Mouse (Mus musculus) megakaryocyte, embryonic 14.5 days (primary cell): ENCODE measurements at regions not wholly inside any gene's neighbourhood (a gene's known extent, or its start where the extent isn't known, plus 50 kb on each side); places are given as distances from the start of the nearest gene placed in this dataset.
"Not testable (repeated sequence)": the region's sequence is repeated elsewhere in the genome, so short reads cannot be mapped to it uniquely, and the experiment has no call there.

ENCODE experiments used
- H3K27me3 ChIP-seq: replicated peaks from 2 replicates; pipeline ENCODE3; 2012; ENCODE audit warnings: inconsistent platforms
- H3K36me3 ChIP-seq: replicated peaks from 2 replicates; pipeline ENCODE3; 2012; ENCODE audit warnings: low read length, inconsistent platforms, mixed read lengths
- H3K4me1 ChIP-seq: 2 replicates; pipeline ENCODE4 v1.6.1; 2012; ENCODE audit warnings: inconsistent platforms
- H3K4me3 ChIP-seq: replicated peaks from 2 replicates; pipeline ENCODE3; 2012; ENCODE audit warnings: moderate library complexity, mild to moderate bottlenecking, inconsistent platforms
- H3K9me3 ChIP-seq: 2 replicates; pipeline ENCODE4 v1.6.1; 2012; ENCODE audit warnings: inconsistent platforms
- FLI1 ChIP-seq: IDR thresholded peaks from 2 replicates; pipeline ENCODE4 v1.6.1; 2012; ENCODE audit warnings: low read length, inconsistent platforms, mixed read lengths
- GATA1 ChIP-seq: IDR thresholded peaks from 3 replicates; pipeline ENCODE4 v1.6.1; 2012; ENCODE audit warnings: mixed read lengths, low read length, inconsistent platforms, borderline replicate concordance

DNA sequence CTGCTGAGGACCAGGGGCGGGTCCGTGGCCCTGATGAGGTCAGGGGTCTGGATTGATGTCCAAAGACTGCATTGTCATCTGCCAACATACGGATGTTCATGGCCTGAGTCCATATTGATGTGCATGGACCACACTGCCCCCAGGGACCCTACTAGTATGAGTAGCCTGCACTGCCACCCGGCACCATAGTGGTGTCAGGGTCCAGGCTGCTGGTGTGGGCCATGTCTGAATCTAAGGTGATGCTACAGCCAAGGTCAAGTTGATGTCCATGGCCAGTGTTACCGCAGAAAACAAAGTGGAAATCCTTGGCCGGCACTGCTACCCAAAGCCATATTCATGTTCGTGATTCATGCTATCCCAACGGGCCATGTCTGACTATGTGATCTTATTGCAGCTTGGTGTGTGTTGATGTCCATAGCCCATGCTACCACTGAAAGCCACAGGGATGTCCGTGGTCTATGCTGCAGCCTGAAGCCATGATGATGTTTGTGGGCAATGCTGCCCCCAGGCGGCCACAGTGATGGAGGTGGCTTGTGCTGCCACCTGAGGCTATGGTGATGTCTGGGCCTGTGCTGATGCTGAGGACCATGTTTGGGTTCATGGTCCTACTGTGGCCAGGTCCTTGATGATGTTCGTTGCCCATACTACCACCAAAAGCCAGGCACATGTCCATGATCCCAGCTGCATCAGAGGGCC lies 130.5 kb downstream of the Iqub start:
- peak overlapping the region; percentile 7 for H3K4me3 ChIP-seq
- H3K9me3 ChIP-seq = peaks cover 12% of the 10 kb centered on the region
- no peaks in the 10 kb centered on the region for H3K27me3 ChIP-seq
- TF ChIP-seq GATA1 (no peak), FLI1 (no peak)
- no peaks in the 10 kb centered on the region for H3K4me1 ChIP-seq
- H3K36me3 ChIP-seq = no peaks in the 10 kb centered on the region

DNA sequence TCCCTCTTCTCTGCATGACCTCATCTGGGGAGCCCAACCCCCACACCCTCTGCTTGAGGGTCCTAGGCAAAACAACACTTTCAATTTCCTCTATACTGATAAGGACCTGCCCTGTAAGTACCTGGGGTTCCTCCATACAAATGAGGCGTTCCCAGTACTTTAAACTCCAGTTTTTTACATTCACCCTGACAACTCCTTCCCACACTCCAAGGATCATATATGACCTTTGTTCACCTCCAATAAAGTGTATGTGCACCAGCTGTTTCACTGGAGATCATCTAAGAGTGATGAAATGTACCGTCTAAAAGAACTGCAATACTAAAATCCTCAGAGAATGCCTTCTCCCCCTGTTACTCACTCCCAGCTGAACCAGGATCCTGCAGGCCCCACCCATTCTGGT lies 135.0 kb downstream of the Iqub start:
- Histone ChIP-seq H3K36me3 (no peaks in the 10 kb centered on the region), H3K4me3 (no peak overlapping the region), H3K4me1 (no peaks in the 10 kb centered on the region), H3K27me3 (no peaks in the 10 kb centered on the region), H3K9me3 (peaks cover 12% of the 10 kb centered on the region)
- no peak for TF ChIP-seq FLI1
- no peak for TF ChIP-seq GATA1

DNA sequence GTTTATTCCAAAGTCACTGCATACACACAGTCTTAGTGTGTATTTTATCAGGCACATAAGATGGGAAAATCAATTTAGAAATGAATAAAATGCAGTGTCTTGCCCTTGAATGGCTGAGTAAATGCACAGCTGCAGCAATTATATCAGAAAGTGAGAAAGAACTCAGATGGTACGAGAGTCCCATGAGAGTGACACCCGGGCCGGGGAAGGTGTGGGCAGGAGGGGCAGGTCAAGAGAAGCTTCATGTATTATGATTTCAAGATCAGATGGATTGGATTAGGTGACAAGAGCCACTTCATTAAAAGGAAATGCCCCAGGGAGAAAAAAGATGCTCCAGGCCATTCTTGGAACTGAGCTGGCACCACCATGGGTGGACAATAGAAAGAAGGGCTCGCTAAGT lies 138.1 kb downstream of the Iqub start:
- H3K4me3 ChIP-seq = no peak overlapping the region
- no peak for TF ChIP-seq GATA1
- TF ChIP-seq FLI1 = no peak
- no peaks in the 10 kb centered on the region for H3K9me3 ChIP-seq
- H3K36me3 ChIP-seq = no peaks in the 10 kb centered on the region
- no peaks in the 10 kb centered on the region for H3K4me1 ChIP-seq
- no peaks in the 10 kb centered on the region for H3K27me3 ChIP-seq

DNA sequence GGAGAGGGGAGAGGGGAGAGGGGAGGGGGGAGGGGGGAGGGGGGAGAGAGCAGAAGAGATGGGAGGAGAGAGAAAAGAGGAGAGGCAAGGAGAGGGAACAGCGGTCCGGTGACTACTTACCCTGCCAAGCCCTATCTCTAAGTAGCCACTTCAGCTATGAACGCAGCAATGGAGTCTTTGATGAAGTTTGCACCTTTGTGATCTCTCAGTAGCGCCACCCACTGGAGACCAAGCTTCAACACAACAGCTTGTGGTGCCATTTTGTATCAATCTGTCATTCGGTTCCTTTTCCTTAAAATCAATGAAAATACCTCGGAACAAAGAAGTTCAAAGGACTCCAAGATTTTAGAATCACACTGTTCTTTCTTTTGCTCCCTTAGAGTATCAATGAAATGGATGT lies 141.7 kb downstream of the Iqub start:
- no peaks in the 10 kb centered on the region for H3K9me3 ChIP-seq
- no peaks in the 10 kb centered on the region for H3K36me3 ChIP-seq
- no peak for TF ChIP-seq FLI1
- no peak for TF ChIP-seq GATA1

DNA sequence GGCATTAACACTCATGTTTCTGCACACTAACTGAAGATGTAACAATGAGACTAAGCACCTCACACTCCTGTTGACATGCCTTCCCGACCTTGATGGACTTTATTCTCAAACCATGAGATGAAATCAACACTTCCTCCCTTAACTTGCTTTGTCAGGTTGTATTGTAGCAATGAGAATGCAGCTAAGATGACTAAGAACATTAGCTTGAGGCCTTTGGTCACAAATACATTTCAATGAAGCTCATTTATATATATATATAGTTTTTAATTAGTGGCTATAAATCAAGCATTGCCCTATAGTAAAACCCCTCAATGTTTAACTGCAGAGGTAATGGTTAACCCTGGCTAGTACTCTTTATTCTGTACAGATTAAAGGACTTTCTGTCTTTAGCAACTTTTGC lies 143.2 kb downstream of the Iqub start:
- Histone ChIP-seq H3K4me1 (no peaks in the 10 kb centered on the region), H3K27me3 (no peaks in the 10 kb centered on the region), H3K4me3 (no peak overlapping the region), H3K36me3 (no peaks in the 10 kb centered on the region), H3K9me3 (no peaks in the 10 kb centered on the region)
- TF ChIP-seq FLI1 (no peak), GATA1 (no peak)

More for the DNA sequence above, 141.7 kb downstream of the Iqub start:
- no peak overlapping the region for H3K4me3 ChIP-seq
- H3K27me3 ChIP-seq = no peaks in the 10 kb centered on the region
- H3K4me1 ChIP-seq = no peaks in the 10 kb centered on the region

DNA sequence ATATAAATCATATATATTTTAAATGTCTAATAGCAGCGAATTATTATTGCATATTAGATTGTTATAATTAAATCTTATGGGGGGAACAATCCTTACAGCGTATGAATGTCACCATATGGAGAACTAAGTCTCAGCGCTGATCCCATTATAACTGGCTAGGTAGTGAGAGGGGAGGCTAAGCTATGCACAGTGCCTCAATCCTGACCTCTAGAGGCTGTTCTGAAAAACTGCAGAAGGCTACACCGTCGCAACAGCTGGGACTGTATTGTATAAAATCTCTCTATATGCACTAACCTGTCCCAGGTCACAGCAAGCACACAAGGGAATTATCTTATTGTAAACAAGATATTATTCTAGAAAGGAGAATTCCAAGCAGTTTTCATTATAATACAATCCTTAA lies 164.0 kb downstream of the Iqub start:
- TF ChIP-seq FLI1 = no peak
- TF ChIP-seq GATA1 = no peak

DNA sequence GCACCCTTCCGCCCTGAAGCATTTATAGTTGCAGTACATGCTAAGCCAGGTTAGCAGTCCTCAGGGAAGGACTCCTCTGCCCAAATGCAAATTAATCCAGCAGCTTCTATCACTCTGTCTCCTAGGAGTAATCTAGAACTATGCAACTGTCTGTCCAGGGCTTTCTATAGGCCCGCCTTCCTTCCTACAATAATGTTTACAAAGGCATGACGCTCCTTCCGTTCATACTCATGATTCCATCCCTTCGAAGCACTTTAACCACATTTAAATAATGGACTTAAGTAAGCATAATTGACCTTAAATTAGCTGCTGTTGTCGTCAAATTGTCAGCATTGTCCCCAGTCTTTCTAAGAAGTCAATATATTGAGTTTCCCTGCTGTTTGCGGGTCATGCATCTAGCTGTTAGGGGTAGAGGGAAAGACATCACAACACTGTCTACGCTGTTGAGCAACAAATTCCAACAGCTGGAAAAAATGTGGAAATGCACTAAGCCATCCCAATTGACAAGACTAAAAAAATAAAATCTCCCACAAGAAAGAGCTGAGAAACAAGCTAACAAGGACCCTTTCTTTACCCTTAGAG lies 166.3 kb downstream of the Iqub start:
- Histone ChIP-seq H3K36me3 (no peaks in the 10 kb centered on the region), H3K4me3 (peak overlapping the region; percentile 34), H3K4me1 (no peaks in the 10 kb centered on the region), H3K27me3 (no peaks in the 10 kb centered on the region), H3K9me3 (peaks cover 7% of the 10 kb centered on the region)
- no peak for TF ChIP-seq GATA1
- no peak for TF ChIP-seq FLI1

More for the DNA sequence above, 164.0 kb downstream of the Iqub start:
- no peaks in the 10 kb centered on the region for H3K4me1 ChIP-seq
- H3K36me3 ChIP-seq = no peaks in the 10 kb centered on the region
- no peaks in the 10 kb centered on the region for H3K9me3 ChIP-seq
- H3K4me3 ChIP-seq = no peak overlapping the region
- no peaks in the 10 kb centered on the region for H3K27me3 ChIP-seq

DNA sequence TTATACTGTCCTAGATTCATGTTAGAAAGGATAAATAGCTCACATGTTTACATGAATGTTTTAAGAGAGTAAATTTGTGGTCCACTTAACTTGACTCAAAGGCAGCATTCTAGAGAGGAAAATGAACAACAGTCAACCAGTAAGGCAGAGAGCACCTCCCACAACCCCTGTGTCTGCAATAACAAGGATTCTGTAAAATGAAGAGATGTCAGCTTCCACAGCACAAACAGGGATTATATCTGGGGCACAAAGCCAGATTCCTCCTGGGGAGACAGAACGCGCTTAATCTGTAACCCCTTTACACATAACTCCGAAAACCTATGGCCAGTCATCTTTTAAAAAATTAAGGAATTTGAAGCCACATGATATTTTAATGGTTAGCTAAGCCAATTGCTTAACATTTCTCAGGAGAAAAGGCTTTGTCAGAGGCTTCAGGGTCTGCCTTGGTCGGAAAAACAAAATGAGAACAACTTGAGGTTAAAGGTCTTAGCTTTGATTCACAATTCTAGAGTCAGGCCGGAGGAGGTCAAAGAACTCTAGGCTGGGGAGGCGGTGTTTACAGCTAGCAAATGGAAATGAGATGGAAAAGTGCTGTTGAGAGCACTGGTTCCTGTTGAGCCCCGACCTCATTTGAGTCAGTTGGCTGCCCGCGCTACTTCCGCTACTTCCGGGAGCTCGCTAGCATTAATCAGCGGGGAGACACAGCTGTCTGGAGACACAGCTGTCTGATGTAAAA lies 167.0 kb downstream of the Iqub start:
- Histone ChIP-seq H3K27me3 (no peaks in the 10 kb centered on the region), H3K4me3 (peak overlapping the region; percentile 34), H3K9me3 (peaks cover 14% of the 10 kb centered on the region), H3K36me3 (no peaks in the 10 kb centered on the region), H3K4me1 (no peaks in the 10 kb centered on the region)
- no peak for TF ChIP-seq GATA1
- no peak for TF ChIP-seq FLI1

DNA sequence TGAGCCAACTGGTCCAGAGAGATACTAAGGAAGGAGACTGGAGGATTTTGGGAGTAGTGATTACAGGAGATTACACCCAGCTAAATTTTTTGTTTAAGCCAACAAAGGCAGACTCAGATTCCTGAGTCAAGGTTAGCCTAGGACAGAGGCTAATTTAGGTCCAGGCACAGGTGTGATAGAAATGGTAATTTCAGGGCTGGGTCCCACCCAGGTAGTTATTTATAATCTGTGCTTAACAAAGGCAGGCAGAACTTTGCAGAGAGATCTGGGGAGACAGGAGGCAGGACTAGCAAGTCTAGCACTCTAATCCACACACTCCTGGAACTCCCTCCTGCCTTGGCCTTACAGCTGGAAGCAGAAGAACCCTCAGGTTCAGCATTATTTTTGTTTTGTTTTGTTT lies 172.4 kb downstream of the Iqub start:
- H3K36me3 ChIP-seq = no peaks in the 10 kb centered on the region
- H3K4me3 ChIP-seq = no peak overlapping the region
- H3K9me3 ChIP-seq = peaks cover 18% of the 10 kb centered on the region
- no peak for TF ChIP-seq FLI1
- no peak for TF ChIP-seq GATA1
- H3K27me3 ChIP-seq = no peaks in the 10 kb centered on the region
- H3K4me1 ChIP-seq = no peaks in the 10 kb centered on the region

DNA sequence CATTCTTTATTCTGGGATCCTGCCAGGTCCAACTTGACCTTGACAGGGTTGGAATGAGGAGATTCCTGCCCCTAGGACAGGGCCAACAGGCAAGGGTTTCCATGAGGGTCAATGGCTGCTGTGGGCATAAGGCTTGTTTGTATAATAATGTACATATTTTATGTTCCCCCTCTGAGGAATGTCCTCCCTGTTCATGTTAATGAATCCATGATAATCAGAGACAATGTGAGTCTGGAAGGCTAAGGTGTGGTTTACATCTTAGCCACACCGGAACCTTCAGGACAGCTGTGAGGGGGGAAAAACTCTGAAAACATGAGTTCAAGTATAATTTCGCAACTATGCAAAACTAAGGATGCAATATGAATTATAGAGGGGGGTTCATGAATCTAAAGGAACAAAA lies 172.8 kb downstream of the Iqub start:
- Histone ChIP-seq H3K4me3 (no peak overlapping the region), H3K27me3 (no peaks in the 10 kb centered on the region), H3K9me3 (peaks cover 18% of the 10 kb centered on the region), H3K36me3 (no peaks in the 10 kb centered on the region), H3K4me1 (no peaks in the 10 kb centered on the region)
- TF ChIP-seq FLI1 (no peak), GATA1 (no peak)

DNA sequence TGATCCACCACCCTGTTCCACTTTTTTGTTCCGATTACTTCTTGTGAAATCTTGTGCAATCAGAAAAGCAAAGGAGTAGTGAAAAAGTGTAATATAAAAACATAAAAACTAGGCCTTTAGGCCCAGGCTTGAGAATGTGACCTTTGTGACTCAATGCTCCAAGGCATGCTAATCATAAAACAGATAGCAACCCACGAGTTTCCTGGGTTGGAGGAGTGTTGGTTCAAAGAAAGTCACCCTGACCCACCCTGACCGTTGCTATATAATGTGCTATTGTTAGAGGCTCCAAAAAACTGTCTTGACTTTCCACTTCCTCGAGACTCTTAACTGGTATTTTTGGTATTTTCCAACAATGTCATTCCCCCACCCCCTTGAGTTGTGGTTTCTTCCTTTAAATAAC lies 172.2 kb upstream of the Slc13a1 start:
- H3K36me3 ChIP-seq, H3K27me3 ChIP-seq, H3K4me1 ChIP-seq, H3K4me3 ChIP-seq: not testable (repeated sequence)
- peaks cover 18% of the 10 kb centered on the region for H3K9me3 ChIP-seq
